Mouse (Mus musculus) neural tube, embryonic 14.5 days (tissue): ENCODE measurements around the gene Hist1h2bg. TPM values are rescaled to one million over a fixed set of nuclear protein-coding genes. Genes with fewer than 3 reads are reported as not detected.
"Not testable (repeated sequence)": the region's sequence is repeated elsewhere in the genome, so short reads cannot be mapped to it uniquely, and the experiment has no call there.

Source experiments
- ATAC-seq: fragments of 200-750 bp; cut with Nextera tagmentation; 2 replicates; pipeline ENCODE4 v1.8.0; 2017; ENCODE audit warnings: low read depth, mild to moderate bottlenecking, moderate TSS enrichment, moderate library complexity
- H3K27ac ChIP-seq: fragments of 300-500 bp; sonication (generic); 2 replicates; pipeline ENCODE4 v1.5.1; 2014; ENCODE audit warnings: low read depth, mild to moderate bottlenecking, control low read depth, low read length, moderate library complexity, mixed read lengths
- H3K27me3 ChIP-seq: fragments of 300-500 bp; sonication (generic); 2 replicates; pipeline ENCODE4 v1.6.1; 2014; ENCODE audit warnings: low read length; ENCODE audit not compliant: control insufficient read depth, insufficient read depth
- H3K36me3 ChIP-seq: fragments of 300-500 bp; sonication (generic); 2 replicates; pipeline ENCODE4 v1.6.1; 2014; ENCODE audit warnings: low read length, mixed read lengths; ENCODE audit not compliant: control insufficient read depth, insufficient read depth
- H3K4me1 ChIP-seq: fragments of 300-500 bp; sonication (generic); 2 replicates; pipeline ENCODE4 v1.6.1; 2014; ENCODE audit warnings: low read length; ENCODE audit not compliant: control insufficient read depth, insufficient read depth
- H3K4me2 ChIP-seq: fragments of 300-500 bp; sonication (generic); 2 replicates; pipeline ENCODE4 v1.6.1; 2014; ENCODE audit warnings: mild to moderate bottlenecking, low read depth, low read length, control low read depth
- H3K4me3 ChIP-seq: fragments of 300-500 bp; sonication (generic); 2 replicates; pipeline ENCODE4 v1.5.1; 2014; ENCODE audit warnings: low read depth, low read length, control low read depth, mixed read lengths
- H3K9ac ChIP-seq: fragments of 300-500 bp; sonication (generic); replicated peaks from 2 replicates; pipeline ENCODE4 v1.6.1; 2014; ENCODE audit warnings: low read depth, mild to moderate bottlenecking, control low read depth, low read length, mixed read lengths
- H3K9me3 ChIP-seq: fragments of 300-500 bp; sonication (generic); 2 replicates; pipeline ENCODE4 v1.6.1; 2016; ENCODE audit warnings: low read length; ENCODE audit not compliant: control insufficient read depth
- WGBS: fragments of 180-500 bp; shearing (Covaris S2); extraction: QIAGEN DNeasy Blood & Tissue Kit; methylation state at CpG from one replicate; pipeline ENCODE4 v1.1.7; 2014; 5-methylcytosine and 5-hydroxymethylcytosine counted together
- polyA plus RNA-seq: library from polyadenylated mRNA; unstranded; fragments of >200 nt; fragmentation: Nextera tagmentation; extraction: Ambion mirVana; gene quantifications from 2 replicates; pipeline ENCODE4 v1.2.1, GENCODE M21; 2014

Gene Hist1h2bg
- polyA plus RNA-seq, 1 experiment from 2014 or later, result 0.75 TPM

GRCm38 (mm10) chr13:23585442-23586098 lies 14.4 kb downstream of the Hist1h2bg start:
- peak; percentile 89 for ATAC-seq
- Histone ChIP-seq H3K27ac (peak overlapping the region; percentile 92), H3K9ac (peak overlapping the region; percentile 72), H3K4me2 (peak overlapping the region; percentile 92), H3K4me3 (peak overlapping the region; percentile 46), H3K4me1 (peaks cover 23% of the 10 kb centered on the region)
- H3K9me3 ChIP-seq, H3K27me3 ChIP-seq, H3K36me3 ChIP-seq: not testable (repeated sequence)
- 0% methylated on average over 19 of the region's 36 CpGs for WGBS

DNA sequence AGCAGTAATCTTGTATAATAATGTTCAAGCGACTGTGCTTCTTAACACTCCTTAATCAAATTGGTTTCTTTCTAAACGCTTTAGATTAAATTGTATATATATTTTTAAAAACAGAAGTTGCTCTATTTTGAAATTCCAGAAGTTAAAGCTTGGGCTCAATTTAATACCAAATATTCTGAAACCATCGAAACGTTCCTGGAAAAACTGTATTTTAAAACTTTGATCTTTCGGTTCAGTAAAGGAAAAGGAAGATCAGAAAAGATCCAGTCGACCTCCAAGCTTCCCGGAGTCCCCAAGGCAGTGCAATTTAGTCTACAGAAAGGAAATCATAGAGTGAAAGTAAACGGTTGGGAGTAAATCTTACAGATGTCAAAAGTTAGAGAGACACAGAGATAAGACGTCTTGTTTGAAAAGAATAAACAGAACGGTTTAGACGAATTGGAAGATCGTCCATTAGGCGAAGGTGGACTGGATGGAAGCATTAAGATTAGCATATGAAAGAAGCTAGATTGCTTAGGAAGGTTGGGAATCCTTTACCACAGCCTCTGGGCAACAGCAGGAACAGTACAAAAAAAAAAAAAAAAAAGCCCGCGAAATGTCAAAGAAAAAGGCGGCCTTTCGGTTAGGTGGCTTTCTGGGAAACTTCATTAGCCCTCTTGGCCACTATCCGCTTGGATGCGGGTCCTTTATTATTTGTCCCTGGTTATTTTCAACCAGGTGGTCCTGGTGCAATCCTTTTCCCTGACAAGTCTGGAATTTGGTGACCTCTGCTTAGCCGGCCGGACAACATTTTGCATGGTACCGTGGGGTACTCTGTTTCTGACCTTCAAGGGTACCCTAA lies 15.1 kb downstream of the Hist1h2bg start:
- Histone ChIP-seq H3K27me3 (no peaks in the 10 kb centered on the region), H3K27ac (peak overlapping the region; percentile 55), H3K9ac (0 out of 2 replicates have a peak overlapping the region, but pooled peaks have one; percentile 28), H3K4me2 (peak overlapping the region; percentile 62), H3K36me3 (no peaks in the 10 kb centered on the region), H3K4me3 (peak overlapping the region; percentile 46), H3K9me3 (no peaks in the 10 kb centered on the region), H3K4me1 (peaks cover 23% of the 10 kb centered on the region)
- WGBS, result under 1% methylated on average over 22 of the region's 22 CpGs
- no peak for ATAC-seq

DNA sequence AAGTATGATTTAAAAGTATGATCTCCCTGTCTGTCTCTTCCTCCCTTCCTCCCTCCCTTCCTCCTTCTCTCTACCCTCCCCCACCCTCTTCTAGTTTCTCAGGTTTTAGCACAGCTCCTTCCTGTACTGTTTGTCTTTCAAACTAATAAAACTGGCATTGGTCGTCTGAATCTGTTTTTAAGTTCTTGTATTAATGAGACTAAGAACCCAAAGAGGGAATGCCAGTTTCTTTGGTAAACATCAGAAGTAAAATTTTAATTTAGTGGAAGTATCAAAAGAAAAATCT lies 15.7 kb downstream of the Hist1h2bg start:
- ATAC-seq, result no peak
- Histone ChIP-seq H3K4me2 (peak overlapping the region; percentile 62), H3K9ac (no peak overlapping the region), H3K9me3 (no peaks in the 10 kb centered on the region), H3K36me3 (no peaks in the 10 kb centered on the region), H3K4me1 (peaks cover 21% of the 10 kb centered on the region), H3K27me3 (no peaks in the 10 kb centered on the region), H3K4me3 (0 out of 2 replicates have a peak overlapping the region, but pooled peaks have one; percentile 46), H3K27ac (no peak overlapping the region; the same call in 1 of the 2 replicates)
- 0% methylated on average over 1 of the region's 1 CpGs for WGBS

DNA sequence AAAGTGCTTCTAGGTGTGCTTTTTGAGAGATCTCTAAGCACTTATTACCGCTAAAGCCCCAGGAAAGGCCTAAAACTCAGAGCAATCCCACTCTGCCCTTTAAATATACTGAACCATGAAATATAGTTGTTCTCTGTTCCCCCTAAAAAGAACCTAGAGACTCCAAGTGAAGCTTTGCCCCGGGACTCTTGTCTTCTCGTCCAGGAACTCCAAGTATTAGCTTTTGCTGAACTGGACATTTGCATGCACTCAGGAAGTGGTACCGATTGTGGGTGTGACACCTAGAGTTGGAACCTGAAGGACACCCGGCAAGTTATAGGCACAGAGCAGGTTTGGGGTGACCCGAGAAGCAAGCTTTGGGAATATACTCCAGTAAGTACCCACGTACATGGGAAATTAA lies 20.0 kb downstream of the Hist1h2bg start:
- Histone ChIP-seq H3K9ac (no peak overlapping the region), H3K27ac (no peak overlapping the region), H3K27me3 (no peaks in the 10 kb centered on the region), H3K4me1 (peaks cover 7% of the 10 kb centered on the region), H3K4me3 (no peak overlapping the region), H3K4me2 (no peak overlapping the region), H3K36me3 (no peaks in the 10 kb centered on the region), H3K9me3 (no peaks in the 10 kb centered on the region)
- no peak for ATAC-seq
- WGBS, result 94% methylated on average over 7 of the region's 7 CpGs

DNA sequence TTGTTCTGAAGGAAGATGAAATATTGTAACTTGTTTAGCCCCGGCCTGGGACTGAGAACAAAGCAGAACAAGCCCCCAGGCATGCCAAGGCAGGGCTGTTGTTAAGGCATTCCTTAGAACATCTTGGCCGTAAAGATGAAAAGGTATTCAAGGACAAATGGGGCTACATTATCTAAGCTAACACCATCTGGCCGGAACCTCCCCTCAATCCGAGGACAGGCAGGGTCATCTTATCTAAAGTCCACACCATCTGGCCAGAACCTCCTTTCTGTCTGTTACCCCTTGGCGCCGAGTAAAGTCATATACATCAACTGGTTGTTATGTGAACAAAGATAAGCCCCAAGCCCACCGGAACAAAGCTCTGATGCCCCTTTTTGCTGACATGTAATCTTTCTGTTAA lies 20.7 kb downstream of the Hist1h2bg start:
- not testable (repeated sequence) for H3K27ac ChIP-seq, H3K4me1 ChIP-seq, ATAC-seq, H3K9ac ChIP-seq, H3K27me3 ChIP-seq, H3K4me3 ChIP-seq, H3K36me3 ChIP-seq, H3K4me2 ChIP-seq, H3K9me3 ChIP-seq
- 84% methylated on average over 7 of the region's 7 CpGs for WGBS

GRCm38 (mm10) chr13:23592614-23593013 lies 21.4 kb downstream of the Hist1h2bg start:
- Histone ChIP-seq H3K9ac (no peak overlapping the region), H3K4me3 (no peak overlapping the region), H3K4me1 (no peaks in the 10 kb centered on the region), H3K4me2 (no peak overlapping the region), H3K9me3 (no peaks in the 10 kb centered on the region), H3K36me3 (no peaks in the 10 kb centered on the region), H3K27me3 (no peaks in the 10 kb centered on the region), H3K27ac (no peak overlapping the region)
- ATAC-seq, result no peak
- WGBS, result 93% methylated on average over 7 of the region's 7 CpGs

DNA sequence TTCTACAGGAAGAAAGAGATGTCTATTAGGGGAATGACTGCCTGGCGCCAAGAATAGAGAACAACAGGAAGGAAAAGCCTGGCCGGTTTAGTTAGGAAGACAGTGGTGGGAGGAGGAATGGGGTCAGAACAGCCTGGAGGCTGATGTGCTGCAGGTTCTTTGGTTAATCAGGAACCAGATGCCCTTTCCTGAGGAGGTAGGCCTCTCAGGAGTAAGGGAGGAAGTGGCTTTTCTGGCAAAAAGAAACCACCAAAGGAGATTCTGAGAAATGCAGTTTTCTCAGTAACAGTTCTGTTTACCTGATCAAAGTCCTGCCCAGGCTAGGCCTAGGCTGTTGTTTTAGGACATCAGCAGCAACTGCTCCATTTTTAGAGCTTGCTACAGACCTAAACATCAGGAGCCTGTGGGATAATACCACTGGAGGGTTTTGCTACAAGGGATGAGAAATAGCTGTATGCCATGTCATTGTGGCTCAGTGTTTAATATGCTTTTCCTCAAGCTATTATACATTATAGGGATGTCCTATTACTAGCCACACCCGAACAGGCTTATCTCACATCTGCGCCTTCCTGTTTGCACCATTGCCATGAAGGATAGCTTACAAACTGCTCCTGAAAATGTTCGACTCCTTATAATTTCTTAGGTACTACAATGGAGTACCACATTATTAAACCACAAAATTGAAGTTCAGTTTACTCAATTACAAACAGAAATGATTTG lies 22.0 kb downstream of the Hist1h2bg start:
- no peak for ATAC-seq
- Histone ChIP-seq H3K27ac (no peak overlapping the region), H3K9me3 (no peaks in the 10 kb centered on the region), H3K9ac (no peak overlapping the region), H3K4me3 (no peak overlapping the region), H3K27me3 (no peaks in the 10 kb centered on the region), H3K4me1 (no peaks in the 10 kb centered on the region), H3K4me2 (no peak overlapping the region), H3K36me3 (no peaks in the 10 kb centered on the region)
- WGBS, result 87% methylated on average over 5 of the region's 5 CpGs

GRCm38 (mm10) chr13:23595185-23595584 lies 24.0 kb downstream of the Hist1h2bg start:
- no peaks in the 10 kb centered on the region for H3K27me3 ChIP-seq
- WGBS, result 86% methylated on average over 2 of the region's 2 CpGs
- no peak overlapping the region for H3K4me2 ChIP-seq
- no peak for ATAC-seq
- no peaks in the 10 kb centered on the region for H3K4me1 ChIP-seq
- no peaks in the 10 kb centered on the region for H3K36me3 ChIP-seq
- H3K9me3 ChIP-seq, result no peaks in the 10 kb centered on the region
- H3K4me3 ChIP-seq, result no peak overlapping the region
- no peak overlapping the region for H3K27ac ChIP-seq
- no peak overlapping the region for H3K9ac ChIP-seq
